Mouse (Mus musculus) adrenal gland (tissue): ENCODE measurements around the gene Gabrr3.

Source experiments
- intact Hi-C: fragments of 180-260 bp; cut with DNase I; formaldehyde crosslinking; loops from one replicate; pipeline ENCODE4 v1.15.1; 2025

Gabrr3 gene

GRCm38 (mm10) chr16:59463973-59464372, 56.8 kb downstream of the Gabrr3 start:
- intact Hi-C loops, result no loop called here

- intact Hi-C loops, result no loop called here
Observed at GRCm38 (mm10) chr16:59469846-59470245, 62.7 kb downstream of the Gabrr3 start.

GRCm38 (mm10) chr16:59471637-59472278, 64.6 kb downstream of the Gabrr3 start, which contains the start of gene Riox2:
Gene Riox2, plus strand, starts transcription at chr16:59471775.
- intact Hi-C loops, result no loop called here

GRCm38 (mm10) chr16:59472546-59472945, 65.4 kb downstream of the Gabrr3 start:
- intact Hi-C loops, result no loop called here

GRCm38 (mm10) chr16:59474788-59475187, 67.7 kb downstream of the Gabrr3 start:
- intact Hi-C loops, result loop anchor here (2.0 kb wide), 1 partner anchor 142 kb away; no protein-coding TSS in a partner anchor

GRCm38 (mm10) chr16:59477955-59478354, 70.8 kb downstream of the Gabrr3 start:
- intact Hi-C loops, result no loop called here

- intact Hi-C loops, result no loop called here
Observed at GRCm38 (mm10) chr16:59487239-59487638, 80.1 kb downstream of the Gabrr3 start.

- intact Hi-C loops, result no loop called here
Observed at GRCm38 (mm10) chr16:59487975-59488548, 80.9 kb downstream of the Gabrr3 start.

- intact Hi-C loops, result no loop called here
Observed at GRCm38 (mm10) chr16:59493199-59493598, 86.1 kb downstream of the Gabrr3 start.

- intact Hi-C loops, result no loop called here
Observed at GRCm38 (mm10) chr16:59497947-59498346, 90.8 kb downstream of the Gabrr3 start.

- intact Hi-C loops, result no loop called here
Observed at GRCm38 (mm10) chr16:59499180-59499579, 92.0 kb downstream of the Gabrr3 start.

GRCm38 (mm10) chr16:59509830-59510229, 102.7 kb downstream of the Gabrr3 start:
- intact Hi-C loops, result no loop called here
